Mouse (Mus musculus): ENCODE data around the gene Nmd3. TPM values are rescaled to one million over a fixed set of nuclear protein-coding genes. Genes with fewer than 3 reads are reported as not detected.
A peak's percentile ranks its signal among the peaks of the same experiment; 100 is the strongest.

Nmd3 gene
- polyA plus RNA-seq (2015; fragmentation: Nextera tagmentation; extraction: Ambion mirVana): 123 and 142 TPM in 2 replicates

DNA sequence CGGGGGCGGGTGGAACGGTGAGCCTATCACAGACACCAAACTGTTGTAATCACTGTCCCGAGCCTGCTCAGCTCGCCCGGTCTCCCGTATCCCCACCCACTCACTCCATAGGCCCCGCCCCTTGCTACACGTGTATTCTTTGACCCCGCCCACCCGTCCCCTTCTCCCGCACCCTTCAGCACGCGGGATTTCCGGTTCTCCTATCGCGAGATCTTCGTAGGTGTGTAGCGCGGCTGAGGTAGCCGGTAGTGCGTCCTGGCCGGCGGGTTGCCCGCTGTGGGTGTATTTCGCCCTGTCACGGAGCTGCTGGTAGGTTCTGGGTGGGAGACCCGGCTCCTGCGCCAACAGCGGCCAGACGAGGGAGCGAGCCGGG lies at the start of gene Nmd3:
TSS of gene Nmd3 (plus strand) at position 172 of the 373 bp plus-strand sequence.
- H3K27ac ChIP-seq (ENCODE audit: low read length): peak within 1 kb of the TSS; percentile 80
- under 1% methylated on average over 33 of the region's 33 CpGs for WGBS
- H3K4me3 ChIP-seq (ENCODE audit: low read length): peak within 1 kb of the TSS; percentile 96
- no peaks in the 10 kb centered on the region for H3K27me3 ChIP-seq (replicated peaks; ENCODE audit: control insufficient read depth, insufficient read depth, low read length)
- H3K36me3 ChIP-seq (ENCODE audit: control insufficient read depth, insufficient read depth, low read length): no peaks in the 10 kb centered on the region
- peak; percentile 97 for ATAC-seq
- peak within 1 kb of the TSS; percentile 97 for H3K9ac ChIP-seq (ENCODE audit: low read depth, low read length)
- peaks cover 8% of the 10 kb centered on the region for H3K4me1 ChIP-seq (ENCODE audit: control insufficient read depth, insufficient read depth, low read length)
- H3K9me3 ChIP-seq (ENCODE audit: control insufficient read depth, low read length): no peaks in the 10 kb centered on the region
- H3K4me2 ChIP-seq (ENCODE audit: low read depth, low read length): peak within 1 kb of the TSS; percentile 65

- H3K27ac ChIP-seq (ENCODE audit: low read length): no peak overlapping the region
- H3K4me3 ChIP-seq (ENCODE audit: low read length): no peak overlapping the region
Observed at GRCm38 (mm10) chr3:69673351-69673750, 48.4 kb upstream of the Nmd3 start.

GRCm38 (mm10) chr3:69674206-69674605 lies 47.6 kb upstream of the Nmd3 start:
- H3K27ac ChIP-seq (ENCODE audit: low read length): no peak overlapping the region
- peak; percentile 76 for ATAC-seq
- H3K9me3 ChIP-seq (ENCODE audit: control insufficient read depth, low read length): no peaks in the 10 kb centered on the region; the same call in 1 of the 2 replicates
- H3K27me3 ChIP-seq (replicated peaks; ENCODE audit: control insufficient read depth, insufficient read depth, low read length): no peaks in the 10 kb centered on the region
- no peak overlapping the region for H3K4me2 ChIP-seq (ENCODE audit: low read depth, low read length)
- WGBS: 55% methylated on average over 3 of the region's 3 CpGs
- no peak overlapping the region for H3K4me3 ChIP-seq (ENCODE audit: low read length)
- no peak overlapping the region for H3K9ac ChIP-seq (ENCODE audit: low read depth, low read length)
- H3K36me3 ChIP-seq (ENCODE audit: control insufficient read depth, insufficient read depth, low read length): no peaks in the 10 kb centered on the region
- no peaks in the 10 kb centered on the region for H3K4me1 ChIP-seq (ENCODE audit: control insufficient read depth, insufficient read depth, low read length)

More at GRCm38 (mm10) chr3:69673351-69673750, 48.4 kb upstream of the Nmd3 start:
- Histone ChIP-seq H3K4me1 (ENCODE audit: control insufficient read depth, insufficient read depth, low read length) (no peaks in the 10 kb centered on the region), H3K9me3 (ENCODE audit: control insufficient read depth, low read length) (no peaks in the 10 kb centered on the region; the same call in 1 of the 2 replicates), H3K4me2 (ENCODE audit: low read depth, low read length) (no peak overlapping the region), H3K9ac (ENCODE audit: low read depth, low read length) (no peak overlapping the region), H3K36me3 (ENCODE audit: control insufficient read depth, insufficient read depth, low read length) (no peaks in the 10 kb centered on the region), H3K27me3 (replicated peaks; ENCODE audit: control insufficient read depth, insufficient read depth, low read length) (no peaks in the 10 kb centered on the region)
- WGBS: 97% methylated on average over 10 of the region's 10 CpGs
- ATAC-seq: no peak

- Histone ChIP-seq H3K36me3 (ENCODE audit: control insufficient read depth, insufficient read depth, low read length) (no peaks in the 10 kb centered on the region), H3K4me2 (ENCODE audit: low read depth, low read length) (no peak overlapping the region), H3K9me3 (ENCODE audit: control insufficient read depth, low read length) (no peaks in the 10 kb centered on the region), H3K27me3 (replicated peaks; ENCODE audit: control insufficient read depth, insufficient read depth, low read length) (no peaks in the 10 kb centered on the region), H3K4me3 (ENCODE audit: low read length) (no peak overlapping the region), H3K27ac (ENCODE audit: low read length) (no peak overlapping the region), H3K9ac (ENCODE audit: low read depth, low read length) (no peak overlapping the region), H3K4me1 (ENCODE audit: control insufficient read depth, insufficient read depth, low read length) (no peaks in the 10 kb centered on the region)
- ATAC-seq: no peak
- WGBS: 56% methylated on average over 1 of the region's 1 CpGs
Observed at GRCm38 (mm10) chr3:69689791-69690190, 32.0 kb upstream of the Nmd3 start.

DNA sequence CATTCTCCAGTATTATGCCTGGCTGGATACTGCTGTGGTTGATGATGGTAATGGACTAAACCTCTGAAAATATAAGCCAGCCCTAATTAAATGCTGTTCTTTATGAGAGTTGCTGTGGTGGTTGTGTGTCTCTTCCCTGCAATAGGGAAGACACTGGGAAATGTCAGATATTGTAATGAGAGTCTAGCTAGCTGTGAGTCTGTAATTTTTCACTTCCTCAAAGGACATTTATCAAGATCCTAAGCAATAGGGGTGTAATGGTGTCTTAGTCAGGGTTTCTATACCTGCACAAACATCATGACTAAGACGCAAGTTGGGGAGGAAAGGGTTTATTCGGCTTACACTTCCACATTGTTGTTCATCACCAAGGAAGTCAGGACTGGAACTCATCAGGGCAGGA lies 30.8 kb upstream of the Nmd3 start:
- Histone ChIP-seq H3K4me3 (ENCODE audit: low read length) (no peak overlapping the region), H3K27me3 (replicated peaks; ENCODE audit: control insufficient read depth, insufficient read depth, low read length) (no peaks in the 10 kb centered on the region), H3K4me2 (ENCODE audit: low read depth, low read length) (no peak overlapping the region), H3K9me3 (ENCODE audit: control insufficient read depth, low read length) (no peaks in the 10 kb centered on the region), H3K4me1 (ENCODE audit: control insufficient read depth, insufficient read depth, low read length) (no peaks in the 10 kb centered on the region), H3K36me3 (ENCODE audit: control insufficient read depth, insufficient read depth, low read length) (no peaks in the 10 kb centered on the region), H3K9ac (ENCODE audit: low read depth, low read length) (no peak overlapping the region), H3K27ac (ENCODE audit: low read length) (no peak overlapping the region)
- 95% methylated on average over 2 of the region's 2 CpGs for WGBS
- no peak for ATAC-seq

DNA sequence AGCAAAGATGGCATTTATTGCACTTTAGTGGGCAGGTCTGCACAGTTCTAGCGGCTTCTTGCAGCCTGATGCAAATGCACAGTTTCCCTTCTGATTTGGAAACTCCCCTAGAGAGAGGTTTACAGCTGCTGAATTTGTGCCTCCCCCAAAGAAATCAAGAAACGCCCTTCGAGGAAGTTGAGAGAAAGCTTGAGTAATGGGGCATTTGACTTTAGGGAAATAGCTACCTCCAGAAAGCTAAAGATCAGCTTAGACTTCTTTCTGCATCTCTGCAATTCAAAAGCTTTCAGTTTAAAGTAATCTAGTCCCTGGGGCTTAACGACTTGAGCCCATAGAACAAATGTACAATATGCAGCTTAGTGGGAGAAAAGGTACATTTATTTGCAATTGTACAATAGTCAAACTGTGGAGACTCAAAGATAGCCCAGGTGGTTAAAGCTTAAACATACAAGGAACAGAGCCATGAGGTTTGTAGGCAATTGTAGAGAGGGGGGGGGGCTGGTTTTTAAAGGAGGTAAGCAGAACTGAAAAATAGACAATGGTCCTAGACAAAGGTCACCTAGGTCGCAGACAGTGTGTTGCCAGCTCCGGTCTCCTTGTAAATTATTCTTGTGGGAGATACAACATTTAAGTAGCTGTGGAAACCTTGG lies 21.8 kb upstream of the Nmd3 start:
- Histone ChIP-seq H3K4me1 (ENCODE audit: control insufficient read depth, insufficient read depth, low read length) (no peaks in the 10 kb centered on the region), H3K4me3 (ENCODE audit: low read length) (no peak overlapping the region), H3K36me3 (ENCODE audit: control insufficient read depth, insufficient read depth, low read length) (no peaks in the 10 kb centered on the region), H3K9me3 (ENCODE audit: control insufficient read depth, low read length) (no peaks in the 10 kb centered on the region), H3K4me2 (ENCODE audit: low read depth, low read length) (no peak overlapping the region), H3K27me3 (replicated peaks; ENCODE audit: control insufficient read depth, insufficient read depth, low read length) (no peaks in the 10 kb centered on the region), H3K9ac (ENCODE audit: low read depth, low read length) (no peak overlapping the region), H3K27ac (ENCODE audit: low read length) (no peak overlapping the region)
- WGBS: 49% methylated on average over 6 of the region's 6 CpGs
- ATAC-seq: no peak

DNA sequence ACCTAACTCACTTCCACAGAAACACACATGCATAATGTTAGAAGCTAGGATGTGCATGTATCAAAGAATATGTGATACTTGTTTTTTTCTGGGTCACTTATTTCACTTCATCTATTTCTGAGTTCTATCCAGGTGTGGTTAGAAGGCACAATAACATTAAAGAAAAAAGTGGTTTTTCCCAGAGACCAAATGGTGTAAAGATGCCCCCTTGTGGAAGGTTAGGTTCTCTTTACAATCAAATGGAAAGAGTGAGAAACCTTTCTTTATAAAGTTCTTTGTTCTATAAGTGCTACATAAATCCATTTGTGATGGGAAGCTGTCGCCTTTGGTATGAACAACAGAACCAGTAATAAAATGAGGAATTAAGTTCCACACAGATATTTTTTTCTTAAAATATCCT lies 19.9 kb upstream of the Nmd3 start:
- ATAC-seq: no peak
- no peaks in the 10 kb centered on the region for H3K4me1 ChIP-seq (ENCODE audit: control insufficient read depth, insufficient read depth, low read length)

DNA sequence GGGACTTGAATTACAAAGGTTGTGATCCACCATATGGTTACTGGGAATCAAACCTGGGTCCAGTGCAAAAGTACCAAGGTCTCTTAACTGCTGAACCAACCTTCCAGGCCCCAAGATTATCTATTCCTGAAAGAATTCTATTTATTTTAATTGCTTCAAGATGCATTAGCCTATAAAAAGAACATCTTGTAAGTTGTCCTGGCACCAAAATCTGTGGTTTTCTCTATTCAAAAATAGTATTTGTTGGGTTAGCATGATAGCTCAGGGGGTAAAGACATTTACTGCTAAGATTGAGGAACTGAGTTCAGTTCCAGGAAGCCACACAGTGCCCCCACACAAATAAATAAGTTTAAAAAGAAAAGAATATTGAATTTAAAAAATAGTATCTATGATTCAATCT lies 19.4 kb upstream of the Nmd3 start:
- Histone ChIP-seq H3K4me3 (ENCODE audit: low read length) (no peak overlapping the region), H3K27me3 (replicated peaks; ENCODE audit: control insufficient read depth, insufficient read depth, low read length) (no peaks in the 10 kb centered on the region), H3K27ac (ENCODE audit: low read length) (no peak overlapping the region), H3K4me2 (ENCODE audit: low read depth, low read length) (no peak overlapping the region), H3K4me1 (ENCODE audit: control insufficient read depth, insufficient read depth, low read length) (no peaks in the 10 kb centered on the region), H3K9ac (ENCODE audit: low read depth, low read length) (no peak overlapping the region), H3K36me3 (ENCODE audit: control insufficient read depth, insufficient read depth, low read length) (no peaks in the 10 kb centered on the region), H3K9me3 (ENCODE audit: control insufficient read depth, low read length) (no peaks in the 10 kb centered on the region)
- ATAC-seq: no peak

More for the DNA sequence above, 19.9 kb upstream of the Nmd3 start:
- no peak overlapping the region for H3K4me3 ChIP-seq (ENCODE audit: low read length)
- H3K4me2 ChIP-seq (ENCODE audit: low read depth, low read length): no peak overlapping the region
- 37% methylated on average over 1 of the region's 1 CpGs for WGBS
- H3K27ac ChIP-seq (ENCODE audit: low read length): no peak overlapping the region
- H3K9me3 ChIP-seq (ENCODE audit: control insufficient read depth, low read length): no peaks in the 10 kb centered on the region
- H3K36me3 ChIP-seq (ENCODE audit: control insufficient read depth, insufficient read depth, low read length): no peaks in the 10 kb centered on the region
- no peaks in the 10 kb centered on the region for H3K27me3 ChIP-seq (replicated peaks; ENCODE audit: control insufficient read depth, insufficient read depth, low read length)
- no peak overlapping the region for H3K9ac ChIP-seq (ENCODE audit: low read depth, low read length)

- no peak for ATAC-seq
Observed at GRCm38 (mm10) chr3:69709043-69709929, 12.5 kb upstream of the Nmd3 start.

More at GRCm38 (mm10) chr3:69709043-69709929, 12.5 kb upstream of the Nmd3 start:
- 50% methylated on average over 12 of the region's 12 CpGs for WGBS
- no peaks in the 10 kb centered on the region for H3K27me3 ChIP-seq (replicated peaks; ENCODE audit: control insufficient read depth, insufficient read depth, low read length)
- H3K9ac ChIP-seq (ENCODE audit: low read depth, low read length): no peak overlapping the region
- no peaks in the 10 kb centered on the region for H3K4me1 ChIP-seq (ENCODE audit: control insufficient read depth, insufficient read depth, low read length)
- no peak overlapping the region for H3K4me2 ChIP-seq (ENCODE audit: low read depth, low read length)
- H3K4me3 ChIP-seq (ENCODE audit: low read length): no peak overlapping the region
- no peaks in the 10 kb centered on the region for H3K36me3 ChIP-seq (ENCODE audit: control insufficient read depth, insufficient read depth, low read length)
- H3K27ac ChIP-seq (ENCODE audit: low read length): no peak overlapping the region
- no peaks in the 10 kb centered on the region for H3K9me3 ChIP-seq (ENCODE audit: control insufficient read depth, low read length)
